Mouse (Mus musculus): ENCODE data around the gene Gpr18.
A peak's percentile ranks its signal among the peaks of the same experiment; 100 is the strongest.
"Not testable (repeated sequence)": the region's sequence is repeated elsewhere in the genome, so short reads cannot be mapped to it uniquely, and the experiment has no call there.

Gene Gpr18

DNA sequence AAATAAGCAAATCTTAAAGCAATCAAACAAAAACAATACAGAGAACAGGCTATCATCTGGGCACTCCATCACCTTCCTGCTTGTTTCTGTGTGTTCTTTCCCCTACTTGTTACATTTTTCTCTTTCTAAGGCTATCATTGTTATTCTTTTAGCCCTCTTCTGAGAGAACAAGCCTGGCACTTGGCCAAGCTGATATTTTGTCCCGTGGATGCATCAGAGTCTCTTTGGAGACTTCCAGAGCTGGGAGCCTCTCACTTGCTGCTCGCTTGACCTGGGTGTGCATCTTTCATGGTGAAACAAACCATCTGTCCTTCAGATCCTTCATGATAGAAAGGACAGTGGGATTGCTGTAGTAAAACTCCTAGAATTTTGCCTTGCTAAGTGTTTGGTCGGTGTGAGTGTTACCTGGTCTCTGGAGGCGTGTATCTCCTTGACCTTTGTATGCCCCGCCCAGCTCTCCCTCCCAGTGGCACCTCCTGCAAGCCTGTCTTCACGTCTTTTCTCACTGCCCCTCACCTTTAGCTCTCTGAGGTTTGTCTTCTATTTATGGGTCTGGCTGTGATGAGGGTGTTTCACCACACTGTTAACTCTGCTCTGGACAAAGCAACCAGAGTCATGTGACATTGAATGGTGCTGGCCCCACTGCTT is 31.3 kb downstream of the Gpr18 start:
- DNase-seq (ENCODE audit: low spot score): no peak

- no peak for DNase-seq (ENCODE audit: low spot score)
Measured at GRCm38 (mm10) chr14:121881211-121881610, 34.4 kb downstream of the Gpr18 start.

GRCm38 (mm10) chr14:121879266-121879840 is 36.2 kb downstream of the Gpr18 start:
- DNase-seq (ENCODE audit: low spot score): no peak

DNA sequence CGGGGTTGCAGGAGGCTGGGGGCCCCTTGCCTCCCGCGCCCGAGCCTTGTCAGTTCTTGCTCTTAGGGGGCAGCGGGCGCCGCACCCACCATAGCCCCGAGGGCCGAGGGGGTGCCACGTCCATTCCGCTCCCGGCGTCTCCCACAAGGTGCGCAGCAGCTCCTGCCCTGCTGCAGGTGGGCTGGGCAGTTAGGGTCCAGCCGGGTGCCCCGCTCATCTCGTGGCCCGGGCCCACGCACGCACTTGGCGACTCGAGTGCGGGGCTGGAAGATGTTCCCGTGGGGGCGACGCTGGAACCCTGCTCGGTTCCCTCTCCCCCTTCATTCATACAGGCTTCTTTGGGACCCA is 36.7 kb downstream of the Gpr18 start:
- no peak for DNase-seq (ENCODE audit: low spot score)

GRCm38 (mm10) chr14:121878176-121878858 is 37.3 kb downstream of the Gpr18 start, which contains the start of gene Ubac2:
Ubac2 (plus strand) TSS chr14:121878620.
- DNase-seq (ENCODE audit: low spot score): peak; percentile 90

DNA sequence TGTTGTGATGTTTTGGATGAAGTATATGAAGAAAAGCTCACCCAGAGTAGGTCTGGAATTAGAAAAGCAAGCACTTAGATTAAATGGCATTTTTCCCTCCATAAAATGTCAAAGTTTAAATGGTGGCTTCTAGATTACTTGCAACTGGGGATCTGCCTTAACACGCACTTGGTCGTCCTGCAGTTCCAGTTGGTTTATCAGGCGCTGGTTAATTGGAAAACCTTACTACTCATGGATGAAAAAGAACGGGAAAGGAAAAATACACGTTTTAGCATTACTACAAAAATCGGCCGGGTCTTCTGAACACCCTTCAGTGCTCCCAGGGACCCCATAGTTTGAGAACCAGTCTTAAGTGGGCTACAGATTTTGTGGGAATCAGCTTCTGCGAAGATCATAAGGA is 37.9 kb downstream of the Gpr18 start:
- DNase-seq (ENCODE audit: low spot score): no peak

DNA sequence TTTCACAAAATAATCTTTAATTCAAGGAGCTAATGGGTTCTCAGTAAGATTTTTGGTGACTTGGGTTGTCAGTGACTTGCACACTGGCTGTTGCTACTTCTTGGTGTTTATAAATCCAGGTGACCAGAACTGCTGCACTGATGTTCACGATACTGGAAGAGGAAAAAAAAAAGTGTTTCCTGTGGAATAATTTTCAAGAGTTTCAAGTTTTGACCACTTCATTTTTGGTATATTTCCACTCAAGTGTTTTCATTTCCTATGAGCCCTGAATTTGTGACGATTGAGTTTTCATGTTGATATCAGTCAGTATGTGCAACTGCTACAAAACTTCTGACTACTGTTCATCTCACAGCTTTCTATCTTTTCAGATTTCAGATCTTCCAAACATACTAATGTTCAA is 38.7 kb downstream of the Gpr18 start:
- DNase-seq (ENCODE audit: low spot score): no peak

- not testable (repeated sequence) for DNase-seq (ENCODE audit: low spot score)
Measured at GRCm38 (mm10) chr14:121876190-121876589, 39.4 kb downstream of the Gpr18 start.

GRCm38 (mm10) chr14:121873646-121874045 is 41.9 kb downstream of the Gpr18 start:
- no peak for DNase-seq (ENCODE audit: low spot score)

DNA sequence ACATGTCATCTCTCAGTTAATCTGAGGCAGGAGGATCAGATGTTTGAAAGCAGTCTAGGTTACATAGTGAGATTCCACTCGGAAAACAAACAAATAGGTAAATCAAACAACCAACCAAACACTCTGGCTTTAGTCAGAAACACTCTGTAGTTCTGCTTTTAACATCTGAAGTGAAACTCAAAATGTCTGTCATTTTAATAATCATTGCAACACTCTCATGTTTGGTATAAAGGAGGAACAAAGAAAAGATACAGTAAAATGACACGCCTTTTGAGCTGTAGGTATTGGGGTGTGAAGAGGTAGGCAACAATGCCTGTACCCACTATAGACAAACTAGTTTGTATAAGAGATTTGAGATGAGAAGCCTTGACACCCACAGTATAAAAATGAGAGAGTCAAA is 42.4 kb downstream of the Gpr18 start:
- DNase-seq (ENCODE audit: low spot score): no peak

- no peak for DNase-seq (ENCODE audit: low spot score)
Measured at GRCm38 (mm10) chr14:121872760-121873159, 42.8 kb downstream of the Gpr18 start.

DNA sequence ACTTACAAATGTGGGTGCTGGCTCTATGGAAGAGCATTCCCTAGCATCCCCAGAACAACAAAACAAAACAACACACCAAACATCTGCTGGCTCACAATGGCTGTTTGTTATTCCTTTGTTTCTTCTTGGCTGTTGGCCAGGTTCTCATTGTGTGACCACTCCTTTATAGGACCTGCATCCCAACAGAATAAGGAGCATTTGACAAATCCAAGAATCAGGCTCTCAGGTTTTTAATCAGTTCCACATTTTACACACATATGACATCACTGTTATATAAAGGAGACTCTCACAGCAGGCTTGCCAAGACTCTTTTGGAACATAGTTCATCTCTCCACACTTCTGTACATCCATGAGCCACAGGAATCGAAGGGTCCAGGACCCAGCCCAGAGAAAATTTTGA is 46.5 kb downstream of the Gpr18 start:
- DNase-seq (ENCODE audit: low spot score): no peak

DNA sequence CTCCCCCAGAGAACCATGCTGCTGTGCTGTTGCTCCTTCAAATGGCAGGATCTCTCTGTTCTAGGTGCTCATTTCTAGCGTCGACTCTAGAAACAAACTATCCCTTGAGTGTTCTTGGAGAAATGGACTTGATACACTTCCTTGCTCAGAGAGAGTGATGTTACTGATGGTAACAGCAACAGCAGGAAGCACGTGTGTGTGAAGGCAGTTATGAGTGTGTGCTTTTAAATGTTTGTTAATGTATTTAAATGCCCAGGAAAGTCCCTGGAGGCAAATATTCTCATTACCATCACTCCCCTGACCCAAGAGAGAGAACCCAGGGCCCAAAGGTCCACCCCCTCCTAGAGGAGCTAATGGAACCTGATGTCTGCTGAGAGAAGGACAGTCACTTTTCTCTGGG is 49.0 kb downstream of the Gpr18 start:
- DNase-seq (ENCODE audit: low spot score): no peak

DNA sequence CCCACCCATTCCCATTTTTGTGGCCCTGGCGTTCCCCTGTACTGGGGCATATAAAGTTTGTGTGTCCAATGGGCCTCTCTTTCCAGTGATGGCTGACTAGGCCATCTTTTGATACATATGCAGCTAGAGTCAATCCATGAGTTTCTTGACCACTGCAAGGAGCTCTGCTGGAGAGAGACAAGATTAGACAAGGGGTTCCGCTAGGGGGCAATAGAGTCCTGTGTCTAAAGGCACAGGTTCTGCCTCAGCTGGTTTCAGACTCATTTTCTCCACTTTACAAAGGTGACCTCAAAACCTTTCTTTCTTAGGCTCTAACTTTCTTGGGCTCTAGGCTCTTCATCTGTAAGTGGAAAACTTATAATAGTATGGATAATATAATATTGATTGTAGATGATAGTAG is 50.4 kb downstream of the Gpr18 start:
- DNase-seq (ENCODE audit: low spot score): peak; percentile 26

All from urinary bladder, postnatal 10 days (tissue).